Mouse (Mus musculus): Measurements from ENCODE around the gene Map3k14. TPM values are rescaled to one million over a fixed set of nuclear protein-coding genes. Genes with fewer than 3 reads are reported as not detected.

Gene Map3k14
- total and polyA plus RNA-seq, 3 experiments = 0.39 to 0.99 TPM; not detected in 1

DNA sequence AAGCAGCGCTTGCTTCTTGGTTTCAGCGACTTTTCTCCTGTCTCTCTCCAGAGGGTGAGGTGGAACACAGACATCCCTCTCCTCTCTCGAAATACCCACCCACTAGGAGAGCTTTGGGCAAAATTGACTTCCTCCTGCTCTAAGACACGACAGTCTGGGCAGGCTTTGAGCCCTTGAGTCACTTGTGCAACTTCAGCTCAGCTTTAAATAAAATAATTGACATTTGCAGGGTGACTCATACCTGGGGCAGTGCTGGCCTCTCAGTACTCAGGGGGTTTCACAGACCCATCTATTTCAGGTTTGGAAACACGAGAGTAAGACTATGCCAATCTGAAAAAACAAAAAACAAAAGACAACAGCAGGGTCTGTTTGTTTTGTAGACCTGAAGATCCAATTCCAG, 2.2 kb upstream of the Map3k14 start:
- Histone ChIP-seq H3K4me3 (ENCODE audit: control insufficient read depth in 1 of 2, insufficient read depth in 1 of 2, low read depth in 2 of 2, low read length in 2 of 2) (no peak overlapping the region), H3K9ac (ENCODE audit: control insufficient read depth, low read depth, low read length, poor library complexity, severe bottlenecking) (no peak overlapping the region), H3K27ac (ENCODE audit: control insufficient read depth, low read depth, low read length) (no peak overlapping the region), H3K36me3 (ENCODE audit: control insufficient read depth in 1 of 2, insufficient read depth in 2 of 2, low read length in 2 of 2) (peaks cover 0 to 24% of the 10 kb centered on the region in 2 experiments; a peak in 2 of 4 replicates), H3K79me2 (ENCODE audit: control insufficient read depth, insufficient read depth, low read length, poor library complexity) (no peaks in the 10 kb centered on the region; the same call in 1 of the 2 replicates), H3K27me3 (ENCODE audit: control insufficient read depth in 1 of 2, insufficient read depth in 2 of 2, low read length in 2 of 2) (peaks cover 0 to 8% of the 10 kb centered on the region in 2 experiments; a peak in 3 of 4 replicates), H3K9me3 (replicated peaks; ENCODE audit: insufficient read depth, low read length) (no peaks in the 10 kb centered on the region), H3K4me1 (ENCODE audit: control insufficient read depth in 1 of 2, insufficient read depth in 2 of 2, low read length in 2 of 2) (peaks cover 12 to 32% of the 10 kb centered on the region in 2 experiments)
- TF ChIP-seq MAX (IDR thresholded peaks at IDR 0.05; ENCODE audit: low read length) (no peak), ZKSCAN1 (IDR thresholded peaks at IDR 0.05; ENCODE audit: low read depth, low read length) (no peak), MYC (IDR thresholded peaks at IDR 0.05; ENCODE audit: low read depth, low read length) (no peak), KAT2A (conservative IDR thresholded peaks at IDR 0.05; ENCODE audit: low read depth, low read length) (no peak), TBP (IDR thresholded peaks at IDR 0.05; ENCODE audit: low read depth, low read length) (no peak), GABPA (IDR thresholded peaks at IDR 0.05; ENCODE audit: low read depth, low read length) (no peak), HCFC1 (IDR thresholded peaks at IDR 0.05; ENCODE audit: low read depth, low read length) (no peak), CHD1 (IDR thresholded peaks at IDR 0.05; ENCODE audit: low read depth, low read length) (no peak), POLR2A (IDR thresholded peaks at IDR 0.05; ENCODE audit: control insufficient read depth in 1 of 2, insufficient read depth in 1 of 2, low read depth in 1 of 2, low read length in 2 of 2, poor library complexity in 1 of 2) (no peak), MEF2A (IDR thresholded peaks at IDR 0.05; ENCODE audit: extremely low read depth, insufficient replicate concordance, low read depth, low read length, poor library complexity, severe bottlenecking) (no peak), RCOR1 (IDR thresholded peaks at IDR 0.05; ENCODE audit: low read depth, low read length) (no peak), ZC3H11A (IDR thresholded peaks at IDR 0.05; ENCODE audit: low read depth, low read length) (no peak), TCF12 (IDR thresholded peaks at IDR 0.05; ENCODE audit: low read depth, low read length) (no peak), TAL1 (IDR thresholded peaks at IDR 0.05; ENCODE audit: low read length) (no peak), GATA1 (IDR thresholded peaks at IDR 0.05; ENCODE audit: low read depth, low read length) (no peak), BHLHE40 (IDR thresholded peaks at IDR 0.05; ENCODE audit: borderline replicate concordance, low read depth, low read length) (no peak)
- no peak for DNase-seq (ENCODE audit: low read depth, low spot score)

DNA sequence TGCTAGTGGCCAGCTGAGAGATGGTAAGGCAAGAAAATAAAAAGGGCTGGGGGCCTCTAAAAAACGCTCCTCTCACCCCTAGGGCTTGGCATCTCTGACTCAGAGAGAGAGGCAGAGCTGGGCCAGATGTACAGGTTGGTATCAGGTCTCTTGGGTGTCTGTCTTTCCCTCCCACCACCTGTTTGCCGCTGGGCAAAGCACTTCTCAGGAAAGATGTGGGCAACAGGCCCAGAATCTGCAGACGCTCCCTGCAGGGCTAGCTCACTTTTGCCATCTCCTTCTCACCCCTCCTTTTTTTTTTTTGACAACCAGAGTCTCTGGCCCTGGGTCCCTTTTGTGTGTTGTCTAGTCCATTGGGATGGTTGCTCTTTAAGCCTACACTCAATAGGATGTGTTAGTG, 1.6 kb upstream of the Map3k14 start:
- no peaks in the 10 kb centered on the region for H3K9me3 ChIP-seq (replicated peaks; ENCODE audit: insufficient read depth, low read length)
- no peak for TF ChIP-seq MAZ (IDR thresholded peaks at IDR 0.05; ENCODE audit: low read depth, low read length)
- no peak for TF ChIP-seq GABPA (IDR thresholded peaks at IDR 0.05; ENCODE audit: low read depth, low read length)
- no peak for TF ChIP-seq SMC3 (IDR thresholded peaks at IDR 0.05; ENCODE audit: low read depth, low read length)
- no peak for TF ChIP-seq SIN3A (IDR thresholded peaks at IDR 0.05; ENCODE audit: low read length)
- TF ChIP-seq MEF2A (IDR thresholded peaks at IDR 0.05; ENCODE audit: extremely low read depth, insufficient replicate concordance, low read depth, low read length, poor library complexity, severe bottlenecking) = no peak
- no peak for TF ChIP-seq HCFC1 (IDR thresholded peaks at IDR 0.05; ENCODE audit: low read depth, low read length)
- no peak for TF ChIP-seq KAT2A (conservative IDR thresholded peaks at IDR 0.05; ENCODE audit: low read depth, low read length)
- no peak for TF ChIP-seq MXI1 (IDR thresholded peaks at IDR 0.05; ENCODE audit: low read depth, low read length)
- TF ChIP-seq POLR2A (IDR thresholded peaks at IDR 0.05; ENCODE audit: control insufficient read depth in 1 of 2, insufficient read depth in 1 of 2, low read depth in 1 of 2, low read length in 2 of 2, poor library complexity in 1 of 2) = no peak
- no peak for TF ChIP-seq MAFK (IDR thresholded peaks at IDR 0.05; ENCODE audit: borderline replicate concordance, low read depth, low read length)
- no peak for TF ChIP-seq UBTF (IDR thresholded peaks at IDR 0.05; ENCODE audit: borderline replicate concordance, insufficient read depth, low read depth, low read length)
- TF ChIP-seq NELFE (IDR thresholded peaks at IDR 0.05; ENCODE audit: low read depth, low read length) = no peak
- no peak for TF ChIP-seq MYC (IDR thresholded peaks at IDR 0.05; ENCODE audit: low read depth, low read length)
- TF ChIP-seq POLR2AphosphoS5 (IDR thresholded peaks at IDR 0.05; ENCODE audit: borderline replicate concordance, low read depth, low read length) = no peak
- TF ChIP-seq ZC3H11A (IDR thresholded peaks at IDR 0.05; ENCODE audit: low read depth, low read length) = no peak
- no peak for TF ChIP-seq GATA1 (IDR thresholded peaks at IDR 0.05; ENCODE audit: low read depth, low read length)
- no peak for TF ChIP-seq MYB (IDR thresholded peaks at IDR 0.05; ENCODE audit: low read depth, low read length)
- TF ChIP-seq EP300 (IDR thresholded peaks at IDR 0.05; ENCODE audit: low read depth in 1 of 2, low read length in 2 of 2) = no peak
- TF ChIP-seq RCOR1 (IDR thresholded peaks at IDR 0.05; ENCODE audit: low read depth, low read length) = no peak

More for the DNA sequence above, 1.6 kb upstream of the Map3k14 start:
- Histone ChIP-seq H3K4me1 (ENCODE audit: control insufficient read depth in 1 of 2, insufficient read depth in 2 of 2, low read length in 2 of 2) (peaks cover 12 to 33% of the 10 kb centered on the region in 2 experiments), H3K79me2 (ENCODE audit: control insufficient read depth, insufficient read depth, low read length, poor library complexity) (no peaks in the 10 kb centered on the region; the same call in 1 of the 2 replicates), H3K27ac (ENCODE audit: control insufficient read depth, low read depth, low read length) (no peak overlapping the region), H3K9ac (ENCODE audit: control insufficient read depth, low read depth, low read length, poor library complexity, severe bottlenecking) (no peak overlapping the region), H3K4me3 (ENCODE audit: control insufficient read depth in 1 of 2, insufficient read depth in 1 of 2, low read depth in 2 of 2, low read length in 2 of 2) (no peak overlapping the region), H3K36me3 (ENCODE audit: control insufficient read depth in 1 of 2, insufficient read depth in 2 of 2, low read length in 2 of 2) (peaks cover 0 to 24% of the 10 kb centered on the region in 2 experiments; a peak in 2 of 4 replicates), H3K27me3 (ENCODE audit: control insufficient read depth in 1 of 2, insufficient read depth in 2 of 2, low read length in 2 of 2) (peaks cover 0 to 8% of the 10 kb centered on the region in 2 experiments; a peak in 3 of 4 replicates)
- DNase-seq (ENCODE audit: low read depth, low spot score) = no peak

All from MEL (cell line).